7 mouse cellular contexts compared by ENCODE assay signal in the genomic region with DNA sequence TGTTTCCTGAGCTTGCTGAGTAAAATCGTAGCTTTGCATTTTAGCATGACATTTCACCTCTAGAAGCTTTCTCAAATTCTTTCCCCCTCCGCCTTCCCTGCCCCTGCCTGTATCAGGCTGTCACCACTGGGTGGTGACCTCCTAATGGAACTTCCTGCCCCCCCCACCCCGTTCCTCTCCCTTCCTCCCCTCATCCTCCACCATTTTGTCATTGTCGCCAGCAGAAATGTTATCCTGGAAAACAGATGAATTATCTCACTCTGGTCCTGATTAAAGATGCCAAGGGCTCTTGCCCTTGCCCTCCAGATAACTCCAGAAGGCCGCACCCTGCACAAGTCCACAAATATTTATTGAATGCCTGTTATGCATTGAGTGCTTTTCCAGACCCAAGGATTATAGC. TPM values are rescaled to one million over a fixed set of nuclear protein-coding genes. Genes with fewer than 3 reads are reported as not detected.
A peak's percentile ranks its signal among the peaks of the same experiment; 100 is the strongest.
DNase-seq lines count a peak whose midpoint lies in the region; ATAC-seq lines count a peak whose summit lies in the region.

No protein-coding gene starts in this region.

- H3K36me3 ChIP-seq in embryonic facial prominence, embryonic 12.5 days: peaks cover 4% of the 10 kb centered on the region; the same call in 1 of the 2 replicates

- 26% methylated on average over 5 of the region's 5 CpGs for WGBS in embryonic facial prominence, embryonic 12.5 days

- ATAC-seq in embryonic facial prominence, embryonic 12.5 days (ENCODE audit: insufficient number of reproducible peaks, insufficient read depth, low FRiP score, low TSS enrichment): no peak

- peak overlapping the region; percentile 11; the same call in 1 of the 2 replicates for H3K4me2 ChIP-seq in embryonic facial prominence, embryonic 12.5 days (replicated peaks)

- H3K9ac ChIP-seq in embryonic facial prominence, embryonic 12.5 days: no peak overlapping the region

- peak overlapping the region; percentile 83 for H3K27ac ChIP-seq in embryonic facial prominence, embryonic 12.5 days

- H3K27me3 ChIP-seq in embryonic facial prominence, embryonic 12.5 days: no peaks in the 10 kb centered on the region

- H3K9me3 ChIP-seq in embryonic facial prominence, embryonic 12.5 days: no peaks in the 10 kb centered on the region

- no peak overlapping the region for H3K4me3 ChIP-seq in embryonic facial prominence, embryonic 12.5 days

- peak; percentile 53 for DNase-seq in ZHBTc4 (ENCODE audit: low read depth, low spot score)
- DNase-seq in kidney, postnatal 10 days: peak; percentile 69
- DNase-seq in lung, postnatal 25 days (ENCODE audit: low spot score): peak; percentile 63
- DNase-seq in Muller cell, postnatal 12 days (ENCODE audit: inconsistent ontology term): no peak
- no peak for DNase-seq in cerebellum, adult 18-20 months
- no peak for DNase-seq in thymus, postnatal 25 days

- H3K4me1 ChIP-seq in embryonic facial prominence, embryonic 12.5 days: peaks cover 71% of the 10 kb centered on the region

RNA-seq across cellular contexts. Expression of gene Traf3ip2, which starts 57.0 kb away (rescaled TPM):
- polyA plus RNA-seq in embryonic facial prominence, embryonic 12.5 days (2016; fragmentation: Nextera tagmentation; extraction: Ambion mirVana): 11.4 and 12.4 TPM in 2 replicates

Comparison
In these comparisons a context has a peak if more than half of its experiments do, and no peak if none do; other contexts are left out.
1. DNase-seq: peak in ZHBTc4 (single experiment), kidney, postnatal 10 days (single experiment) and lung, postnatal 25 days (single experiment); none in Muller cell, postnatal 12 days (single experiment), cerebellum, adult 18-20 months (0 of 2) and thymus, postnatal 25 days (single experiment).